Mouse (Mus musculus) kidney, postnatal 36 days (tissue): ENCODE results near the gene Smim4.

Experiments used
- DNase-seq, 2 experiments: peaks; one replicate each; pipeline ENCODE4 v3.0.0; 2021 to 2022; ENCODE audit warnings: mixed read lengths in 2 of 2

Gene Smim4

GRCm38 (mm10) chr14:31114011-31114410 is 14.7 kb downstream of the Smim4 start:
- no peak for DNase-seq

GRCm38 (mm10) chr14:31112187-31112586 is 16.6 kb downstream of the Smim4 start:
- peak; percentile 25 to 56 for DNase-seq

- no peak for DNase-seq
Measured at GRCm38 (mm10) chr14:31110613-31111012, 18.1 kb downstream of the Smim4 start.

GRCm38 (mm10) chr14:31105156-31105555 is 23.6 kb downstream of the Smim4 start:
- DNase-seq: no peak

GRCm38 (mm10) chr14:31089918-31090317 is 38.8 kb downstream of the Smim4 start:
- DNase-seq: no peak

GRCm38 (mm10) chr14:31088515-31088914 is 40.2 kb downstream of the Smim4 start:
- DNase-seq: no peak

GRCm38 (mm10) chr14:31087433-31087832 is 41.3 kb downstream of the Smim4 start:
- DNase-seq: peak in 1 of 2 experiments; percentile 78

GRCm38 (mm10) chr14:31081147-31081546 is 47.6 kb downstream of the Smim4 start:
- DNase-seq: no peak

GRCm38 (mm10) chr14:31079313-31080028 is 49.3 kb downstream of the Smim4 start:
- DNase-seq: peak; percentile 6 to 43

GRCm38 (mm10) chr14:31078597-31079208 is 50.1 kb downstream of the Smim4 start:
- no peak for DNase-seq

- DNase-seq: no peak
Measured at GRCm38 (mm10) chr14:31069086-31069733, 59.5 kb downstream of the Smim4 start.

GRCm38 (mm10) chr14:31062277-31062676 is 66.5 kb downstream of the Smim4 start:
- peak; percentile 19 to 65 for DNase-seq

GRCm38 (mm10) chr14:31045817-31046216 is 82.9 kb downstream of the Smim4 start:
- no peak for DNase-seq

- DNase-seq: no peak
Measured at GRCm38 (mm10) chr14:31045296-31045695, 83.5 kb downstream of the Smim4 start.
